Mouse (Mus musculus): Measurements from ENCODE around the gene Apba3. TPM values are rescaled to one million over a fixed set of nuclear protein-coding genes. Genes with fewer than 3 reads are reported as not detected.
"Not testable (repeated sequence)": the region's sequence is repeated elsewhere in the genome, so short reads cannot be mapped to it uniquely, and the experiment has no call there.

The Apba3 gene
- total and polyA plus RNA-seq, 3 experiments: 68.9 to 73.2 TPM; not detected in 1

DNA sequence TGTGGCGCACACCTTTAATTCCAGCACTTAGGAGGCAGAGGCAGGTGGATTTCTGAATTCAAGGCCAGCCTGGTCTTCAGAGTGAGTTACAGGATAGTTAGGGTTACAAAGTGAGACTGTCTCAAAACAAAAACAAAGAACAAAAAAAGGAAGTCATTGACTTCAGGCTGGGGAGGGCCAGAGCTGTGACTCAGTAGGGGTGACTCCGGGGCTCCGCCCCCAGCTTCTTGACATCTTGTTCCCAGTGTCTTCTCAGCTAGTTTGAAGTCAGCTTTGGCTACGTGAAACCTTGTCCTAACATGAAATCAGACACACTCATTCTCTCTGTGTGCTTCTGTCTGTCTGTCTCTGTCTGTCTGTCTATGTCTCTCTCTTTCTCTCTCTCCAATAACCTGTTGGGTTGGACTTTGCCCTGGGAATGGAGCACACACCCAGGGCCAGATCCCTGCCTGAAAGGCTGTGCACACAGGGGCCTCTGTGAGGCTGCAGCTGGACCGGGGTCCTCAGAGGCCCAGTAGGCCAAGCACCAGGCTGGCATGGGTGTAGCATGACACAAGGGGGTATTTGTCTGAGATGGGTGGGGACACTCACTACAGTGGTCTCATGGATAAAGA lies 45.3 kb upstream of the Apba3 start:
- peak; percentile 85 for DNase-seq (ENCODE audit: low read depth, low spot score)
- no peak overlapping the region for H3K9ac ChIP-seq (ENCODE audit: control insufficient read depth, low read depth, low read length, poor library complexity, severe bottlenecking)

DNA sequence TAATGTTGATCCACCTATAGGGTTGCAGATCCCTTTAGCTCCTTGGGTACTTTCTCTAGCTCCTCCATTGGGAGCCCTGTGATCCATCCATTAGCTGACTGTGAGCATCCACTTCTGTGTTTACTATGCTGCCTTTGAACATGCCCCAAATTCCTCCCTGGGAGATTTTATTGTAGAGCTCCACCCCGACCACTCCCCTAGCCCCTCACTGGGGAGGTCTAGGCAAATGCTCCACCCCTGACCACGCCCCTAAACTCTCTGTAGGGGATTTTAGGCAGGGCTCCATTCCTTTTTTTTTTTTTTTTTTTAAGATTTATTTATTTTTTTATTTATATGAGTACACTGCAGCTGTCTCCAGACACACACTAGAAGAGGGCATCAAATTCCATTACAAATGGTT lies 43.0 kb upstream of the Apba3 start:
- H3K9ac ChIP-seq (ENCODE audit: control insufficient read depth, low read depth, low read length, poor library complexity, severe bottlenecking); H3K27ac ChIP-seq (ENCODE audit: control insufficient read depth, low read depth, low read length); DNase-seq (ENCODE audit: low read depth, low spot score); H3K9me3 ChIP-seq (replicated peaks; ENCODE audit: insufficient read depth, low read length); H3K4me3 ChIP-seq (ENCODE audit: control insufficient read depth in 1 of 2, insufficient read depth in 1 of 2, low read depth in 2 of 2, low read length in 2 of 2); H3K4me1 ChIP-seq (ENCODE audit: control insufficient read depth in 1 of 2, insufficient read depth in 2 of 2, low read length in 2 of 2); H3K79me2 ChIP-seq (ENCODE audit: control insufficient read depth, insufficient read depth, low read length, poor library complexity); H3K36me3 ChIP-seq (ENCODE audit: control insufficient read depth in 1 of 2, insufficient read depth in 2 of 2, low read length in 2 of 2): not testable (repeated sequence)
- peaks cover 2 to 17% of the 10 kb centered on the region in 2 experiments for H3K27me3 ChIP-seq (ENCODE audit: control insufficient read depth in 1 of 2, insufficient read depth in 2 of 2, low read length in 2 of 2)

More for the DNA sequence above, 45.3 kb upstream of the Apba3 start:
- Histone ChIP-seq H3K4me3 (ENCODE audit: control insufficient read depth in 1 of 2, insufficient read depth in 1 of 2, low read depth in 2 of 2, low read length in 2 of 2) (no peak overlapping the region), H3K4me1 (ENCODE audit: control insufficient read depth in 1 of 2, insufficient read depth in 2 of 2, low read length in 2 of 2) (peaks cover 4 to 9% of the 10 kb centered on the region in 2 experiments), H3K27ac (ENCODE audit: control insufficient read depth, low read depth, low read length) (no peak overlapping the region), H3K9me3 (replicated peaks; ENCODE audit: insufficient read depth, low read length) (no peaks in the 10 kb centered on the region), H3K36me3 (ENCODE audit: control insufficient read depth in 1 of 2, insufficient read depth in 2 of 2, low read length in 2 of 2) (peaks cover 0 to 2% of the 10 kb centered on the region in 2 experiments; a peak in 1 of 4 replicates), H3K27me3 (ENCODE audit: control insufficient read depth in 1 of 2, insufficient read depth in 2 of 2, low read length in 2 of 2) (peaks cover 0 to 6% of the 10 kb centered on the region in 2 experiments; a peak in 1 of 4 replicates), H3K79me2 (ENCODE audit: control insufficient read depth, insufficient read depth, low read length, poor library complexity) (no peaks in the 10 kb centered on the region)
- TF ChIP-seq EP300 (IDR thresholded peaks at IDR 0.05; ENCODE audit: low read depth in 1 of 2, low read length in 2 of 2) (no peak), SIN3A (IDR thresholded peaks at IDR 0.05; ENCODE audit: low read length) (peak; percentile 46; the same call in 1 of the 2 replicates), ETS1 (IDR thresholded peaks at IDR 0.05; ENCODE audit: low read depth, low read length) (0 out of 2 replicates have a peak, but pooled peaks have one; percentile 25), MAZ (IDR thresholded peaks at IDR 0.05; ENCODE audit: low read depth, low read length) (peak; percentile 67; the same call in 1 of the 2 replicates)

DNA sequence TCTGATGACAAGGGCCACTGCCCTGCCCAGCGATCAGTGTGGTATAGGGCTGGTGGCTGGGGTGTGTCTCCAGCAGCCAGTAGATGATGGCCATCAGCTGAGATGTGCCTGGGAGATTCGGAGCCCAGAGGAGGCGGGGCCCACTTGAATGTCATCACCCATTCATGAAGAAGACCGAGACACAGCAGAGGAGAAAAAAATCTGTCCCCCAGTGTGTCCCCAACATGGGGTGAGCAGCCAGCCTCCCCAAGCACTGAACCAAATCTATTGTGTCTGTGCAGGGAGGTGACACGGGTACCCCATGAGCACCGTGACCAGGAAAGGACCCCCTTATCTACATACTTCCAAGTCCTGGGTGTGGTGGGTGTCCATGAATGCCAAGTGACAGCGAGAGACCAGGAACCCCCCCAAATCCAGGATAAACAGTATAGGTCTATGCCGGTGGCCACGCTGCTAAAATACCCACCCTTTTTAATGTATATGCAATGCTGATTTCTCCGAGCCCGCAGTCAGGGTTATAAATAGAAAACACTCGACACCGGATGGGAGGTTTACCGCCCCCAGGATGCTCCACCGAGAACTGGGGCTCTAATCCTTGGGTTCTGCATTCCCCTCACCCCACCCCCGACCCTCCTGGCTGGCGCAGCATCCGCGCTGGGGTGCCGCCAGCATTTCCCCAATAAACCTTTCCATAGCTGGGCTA lies 36.9 kb upstream of the Apba3 start:
- Histone ChIP-seq H3K9me3 (replicated peaks; ENCODE audit: insufficient read depth, low read length) (no peaks in the 10 kb centered on the region), H3K27me3 (ENCODE audit: control insufficient read depth in 1 of 2, insufficient read depth in 2 of 2, low read length in 2 of 2) (peaks cover 6 to 19% of the 10 kb centered on the region in 2 experiments), H3K9ac (ENCODE audit: control insufficient read depth, low read depth, low read length, poor library complexity, severe bottlenecking) (no peak overlapping the region), H3K36me3 (ENCODE audit: control insufficient read depth in 1 of 2, insufficient read depth in 2 of 2, low read length in 2 of 2) (peaks cover 0 to 7% of the 10 kb centered on the region in 2 experiments; a peak in 2 of 4 replicates), H3K79me2 (ENCODE audit: control insufficient read depth, insufficient read depth, low read length, poor library complexity) (no peaks in the 10 kb centered on the region), H3K4me1 (ENCODE audit: control insufficient read depth in 1 of 2, insufficient read depth in 2 of 2, low read length in 2 of 2) (peaks cover 0 to 12% of the 10 kb centered on the region in 2 experiments; a peak in 2 of 4 replicates), H3K4me3 (ENCODE audit: control insufficient read depth in 1 of 2, insufficient read depth in 1 of 2, low read depth in 2 of 2, low read length in 2 of 2) (no peak overlapping the region), H3K27ac (ENCODE audit: control insufficient read depth, low read depth, low read length) (no peak overlapping the region)
- no peak for TF ChIP-seq MAFK (IDR thresholded peaks at IDR 0.05; ENCODE audit: borderline replicate concordance, low read depth, low read length)
- TF ChIP-seq ELF1 (IDR thresholded peaks at IDR 0.05; ENCODE audit: low read depth, low read length): no peak
- TF ChIP-seq CHD1 (IDR thresholded peaks at IDR 0.05; ENCODE audit: low read depth, low read length): no peak
- TF ChIP-seq GATA1 (IDR thresholded peaks at IDR 0.05; ENCODE audit: low read depth, low read length): no peak
- TF ChIP-seq JUND (IDR thresholded peaks at IDR 0.05; ENCODE audit: low read depth, low read length): no peak
- TF ChIP-seq HCFC1 (IDR thresholded peaks at IDR 0.05; ENCODE audit: low read depth, low read length): no peak
- TF ChIP-seq NELFE (IDR thresholded peaks at IDR 0.05; ENCODE audit: low read depth, low read length): no peak
- TF ChIP-seq NRF1 (IDR thresholded peaks at IDR 0.05; ENCODE audit: insufficient read depth, low read depth, low read length, poor library complexity, severe bottlenecking): no peak
- no peak for TF ChIP-seq TCF12 (IDR thresholded peaks at IDR 0.05; ENCODE audit: low read depth, low read length)
- TF ChIP-seq USF1 (IDR thresholded peaks at IDR 0.05; ENCODE audit: low read depth, low read length): no peak
- no peak for TF ChIP-seq ETS1 (IDR thresholded peaks at IDR 0.05; ENCODE audit: low read depth, low read length)
- no peak for TF ChIP-seq BHLHE40 (IDR thresholded peaks at IDR 0.05; ENCODE audit: borderline replicate concordance, low read depth, low read length)
- no peak for TF ChIP-seq GABPA (IDR thresholded peaks at IDR 0.05; ENCODE audit: low read depth, low read length)
- no peak for DNase-seq (ENCODE audit: low read depth, low spot score)
